Mouse (Mus musculus): ENCODE measurements around the gene Zfp629. TPM values are rescaled to one million over a fixed set of nuclear protein-coding genes. Genes with fewer than 3 reads are reported as not detected.
A peak's percentile ranks its signal among the peaks of the same experiment; 100 is the strongest.

Zfp629 gene
- polyA plus RNA-seq, 1 experiment from 2014 or later: 12.5 TPM

DNA sequence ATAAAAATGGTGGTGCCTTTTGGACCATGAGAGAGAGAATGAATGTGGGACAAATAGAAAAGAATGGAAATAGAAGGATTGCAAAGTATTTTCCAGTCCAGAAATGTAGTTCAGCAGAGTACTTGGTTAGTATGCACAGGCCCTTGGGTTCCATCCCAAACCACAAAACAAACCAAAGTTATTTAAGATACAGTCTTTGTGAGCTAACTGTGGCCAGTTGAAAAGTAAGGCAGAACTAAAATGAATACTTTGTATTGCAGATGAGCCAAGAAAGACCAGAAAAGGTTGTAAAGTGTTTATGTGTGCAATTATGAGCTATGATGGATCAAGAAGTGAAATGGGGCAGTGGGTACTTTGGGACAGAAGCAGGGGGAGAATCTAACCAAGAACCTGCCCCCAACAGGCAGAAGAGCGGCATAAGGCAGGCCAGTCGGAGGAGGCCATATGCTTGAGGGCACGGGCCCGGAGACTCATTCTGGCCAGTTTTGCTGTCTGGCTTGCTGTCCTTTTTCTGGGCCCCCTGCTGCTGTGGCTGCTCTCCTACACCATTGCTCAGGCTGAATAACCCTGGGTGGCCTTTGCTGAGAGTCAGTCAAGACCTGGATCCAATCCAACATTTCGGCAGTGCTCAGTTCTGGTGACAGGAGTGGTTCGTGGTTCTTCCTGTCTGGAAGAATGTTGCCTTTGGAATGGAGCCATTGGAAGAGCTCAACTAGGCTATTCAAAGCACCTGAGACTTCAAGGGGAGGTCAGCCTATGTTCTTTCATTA is 51.0 kb downstream of the Zfp629 start:
- 54% methylated on average over 6 of the region's 6 CpGs for WGBS
- H3K4me2 ChIP-seq (ENCODE audit: low read depth, low read length): no peak overlapping the region
- H3K9ac ChIP-seq (ENCODE audit: low read length): no peak overlapping the region
- no peaks in the 10 kb centered on the region for H3K27me3 ChIP-seq (ENCODE audit: control insufficient read depth, insufficient read depth, low read depth, low read length)
- H3K36me3 ChIP-seq (ENCODE audit: control insufficient read depth, insufficient read depth, low read length): peaks cover 27% of the 10 kb centered on the region
- H3K4me1 ChIP-seq (replicated peaks; ENCODE audit: control insufficient read depth, insufficient read depth, low read length): peaks cover 4% of the 10 kb centered on the region; the same call in 1 of the 2 replicates
- ATAC-seq (ENCODE audit: low read depth): peak; percentile 62
- no peaks in the 10 kb centered on the region for H3K9me3 ChIP-seq (ENCODE audit: control insufficient read depth, low read length)
- no peak overlapping the region for H3K4me3 ChIP-seq (ENCODE audit: low read length)
- H3K27ac ChIP-seq (ENCODE audit: low read length): peak overlapping the region; percentile 22; the same call in 1 of the 2 replicates

DNA sequence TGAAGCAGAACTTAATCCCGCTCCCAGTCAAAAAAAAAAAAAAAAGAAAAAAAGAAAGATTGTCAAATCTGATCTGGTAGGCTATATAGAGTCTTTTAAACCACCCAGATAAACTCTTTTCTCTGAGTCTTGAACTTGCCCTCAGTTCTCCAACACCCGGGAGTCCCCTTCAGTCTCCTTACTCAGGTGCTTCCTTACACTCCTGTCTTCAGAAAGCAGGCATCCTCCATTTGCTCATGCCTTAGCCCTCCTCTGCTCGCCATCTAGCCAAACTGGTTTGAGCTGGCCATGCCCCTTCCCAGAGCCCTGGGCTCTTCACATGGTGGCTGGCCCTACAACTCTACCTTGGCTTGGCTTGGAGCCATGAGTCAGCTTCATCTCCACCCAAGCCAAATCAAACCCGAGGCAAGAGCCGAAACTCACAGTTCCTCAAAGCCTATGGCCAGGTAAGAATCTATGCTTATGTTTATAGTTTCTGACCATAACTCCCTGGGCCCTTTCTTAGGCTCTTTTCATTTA is 54.2 kb downstream of the Zfp629 start, which contains the start of gene Tmem265:
Tmem265 (plus strand) TSS at position 51 of the 519 bp plus-strand sequence.
- Histone ChIP-seq H3K4me3 (ENCODE audit: low read length) (no peak within 1 kb of the TSS), H3K27ac (ENCODE audit: low read length) (no peak within 1 kb of the TSS), H3K27me3 (ENCODE audit: control insufficient read depth, insufficient read depth, low read depth, low read length) (no peaks in the 10 kb centered on the region), H3K4me2 (ENCODE audit: low read depth, low read length) (no peak within 1 kb of the TSS), H3K9ac (ENCODE audit: low read length) (no peak within 1 kb of the TSS), H3K9me3 (ENCODE audit: control insufficient read depth, low read length) (no peaks in the 10 kb centered on the region), H3K36me3 (ENCODE audit: control insufficient read depth, insufficient read depth, low read length) (peaks cover 38% of the 10 kb centered on the region), H3K4me1 (replicated peaks; ENCODE audit: control insufficient read depth, insufficient read depth, low read length) (peaks cover 4% of the 10 kb centered on the region; the same call in 1 of the 2 replicates)
- ATAC-seq (ENCODE audit: low read depth): peak; percentile 53; the same call in 1 of the 2 replicates
- 74% methylated on average over 5 of the region's 5 CpGs for WGBS

DNA sequence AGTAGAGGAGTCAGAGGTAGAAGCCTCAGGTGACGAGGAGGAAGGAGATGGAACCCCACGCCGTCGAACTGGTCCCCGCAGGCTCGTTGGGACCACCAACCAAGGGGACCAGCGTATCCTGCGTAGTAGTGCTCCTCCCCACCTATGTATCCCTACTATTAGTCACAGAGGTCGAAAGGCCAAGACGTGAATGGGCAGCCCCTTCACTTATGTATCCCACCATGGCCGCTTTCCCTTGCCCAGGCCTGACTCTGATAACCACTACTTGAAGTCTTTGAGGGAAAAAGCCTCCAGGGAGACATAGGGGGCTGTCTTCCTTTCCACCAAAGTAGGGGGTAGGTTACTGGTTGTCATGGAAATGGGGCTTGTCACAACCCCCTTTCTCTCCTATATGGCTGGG is 55.0 kb downstream of the Zfp629 start:
- Histone ChIP-seq H3K36me3 (ENCODE audit: control insufficient read depth, insufficient read depth, low read length) (peaks cover 44% of the 10 kb centered on the region), H3K9ac (ENCODE audit: low read length) (no peak overlapping the region), H3K27me3 (ENCODE audit: control insufficient read depth, insufficient read depth, low read depth, low read length) (no peaks in the 10 kb centered on the region), H3K4me3 (ENCODE audit: low read length) (no peak overlapping the region), H3K4me1 (replicated peaks; ENCODE audit: control insufficient read depth, insufficient read depth, low read length) (peaks cover 4% of the 10 kb centered on the region; the same call in 1 of the 2 replicates), H3K4me2 (ENCODE audit: low read depth, low read length) (no peak overlapping the region), H3K9me3 (ENCODE audit: control insufficient read depth, low read length) (no peaks in the 10 kb centered on the region), H3K27ac (ENCODE audit: low read length) (no peak overlapping the region)
- WGBS: 93% methylated on average over 11 of the region's 11 CpGs
- 0 out of 2 replicates have a peak, but pooled peaks have one; percentile 11 for ATAC-seq (ENCODE audit: low read depth)

Other genes starting within 250 kb of the Zfp629 start
- 8.4 and 9.9 TPM in 2 replicates for gene Zfp747, start 239.7 kb downstream of the Zfp629 start, polyA plus RNA-seq (2015; fragmentation: Nextera tagmentation; extraction: Ambion mirVana)
- 7.3 and 8.0 TPM in 2 replicates for gene 9130019O22Rik, start 228.6 kb downstream of the Zfp629 start, polyA plus RNA-seq (2015; fragmentation: Nextera tagmentation; extraction: Ambion mirVana)
- gene E430018J23Rik, start 222.2 kb downstream of the Zfp629 start, polyA plus RNA-seq (2015; fragmentation: Nextera tagmentation; extraction: Ambion mirVana): 5.7 and 6.6 TPM in 2 replicates
- gene Zfp764, start 209.0 kb downstream of the Zfp629 start, polyA plus RNA-seq (2015; fragmentation: Nextera tagmentation; extraction: Ambion mirVana): 9.1 and 9.3 TPM in 2 replicates
- gene Zfp688, start 193.7 kb downstream of the Zfp629 start, polyA plus RNA-seq (2015; fragmentation: Nextera tagmentation; extraction: Ambion mirVana): 24.9 and 25.3 TPM in 2 replicates
- gene Zfp689, start 166.6 kb downstream of the Zfp629 start, polyA plus RNA-seq (2015; fragmentation: Nextera tagmentation; extraction: Ambion mirVana): 6.4 and 6.7 TPM in 2 replicates
- gene Prr14, start 156.2 kb downstream of the Zfp629 start, polyA plus RNA-seq (2015; fragmentation: Nextera tagmentation; extraction: Ambion mirVana): 38.6 and 43.3 TPM in 2 replicates
- 9.9 and 11.1 TPM in 2 replicates for gene Fbrs, start 136.6 kb downstream of the Zfp629 start, polyA plus RNA-seq (2015; fragmentation: Nextera tagmentation; extraction: Ambion mirVana)
- gene Srcap, start 103.8 kb downstream of the Zfp629 start, polyA plus RNA-seq (2015; fragmentation: Nextera tagmentation; extraction: Ambion mirVana): 33.7 and 37.9 TPM in 2 replicates
- gene Gm42715, start 96.2 kb downstream of the Zfp629 start, polyA plus RNA-seq (2015; fragmentation: Nextera tagmentation; extraction: Ambion mirVana): 14.6 and 15.2 TPM in 2 replicates
- 8.4 and 8.7 TPM in 2 replicates for gene Tmem265, start 54.4 kb downstream of the Zfp629 start, polyA plus RNA-seq (2015; fragmentation: Nextera tagmentation; extraction: Ambion mirVana)
- 36.9 and 40.0 TPM in 2 replicates for gene Phkg2, start 42.5 kb downstream of the Zfp629 start, polyA plus RNA-seq (2015; fragmentation: Nextera tagmentation; extraction: Ambion mirVana)
- 23.6 and 23.7 TPM in 2 replicates for gene Ccdc189, start 27.2 kb downstream of the Zfp629 start, polyA plus RNA-seq (2015; fragmentation: Nextera tagmentation; extraction: Ambion mirVana)
- 47.6 and 51.1 TPM in 2 replicates for gene Rnf40, start 27.0 kb downstream of the Zfp629 start, polyA plus RNA-seq (2015; fragmentation: Nextera tagmentation; extraction: Ambion mirVana)
- gene Bcl7c, start 93.1 kb upstream of the Zfp629 start, polyA plus RNA-seq (2015; fragmentation: Nextera tagmentation; extraction: Ambion mirVana): 40.5 and 46.1 TPM in 2 replicates
- 11.4 and 11.8 TPM in 2 replicates for gene Ctf1, start 96.9 kb upstream of the Zfp629 start, polyA plus RNA-seq (2015; fragmentation: Nextera tagmentation; extraction: Ambion mirVana)
- 0.23 and 0.24 TPM in 2 replicates for gene Ctf2, start 116.4 kb upstream of the Zfp629 start, polyA plus RNA-seq (2015; fragmentation: Nextera tagmentation; extraction: Ambion mirVana)
- 3.1 and 3.8 TPM in 2 replicates for gene Fbxl19, start 128.7 kb upstream of the Zfp629 start, polyA plus RNA-seq (2015; fragmentation: Nextera tagmentation; extraction: Ambion mirVana)
- 29.1 and 32.7 TPM in 2 replicates for gene Orai3, start 154.0 kb upstream of the Zfp629 start, polyA plus RNA-seq (2015; fragmentation: Nextera tagmentation; extraction: Ambion mirVana)
- gene Setd1a, start 160.9 kb upstream of the Zfp629 start, polyA plus RNA-seq (2015; fragmentation: Nextera tagmentation; extraction: Ambion mirVana): 13.8 and 18.1 TPM in 2 replicates
- not detected in 2 replicates for gene Gm49388, start 169.8 kb upstream of the Zfp629 start, polyA plus RNA-seq (2015; fragmentation: Nextera tagmentation; extraction: Ambion mirVana)
- gene Hsd3b7, start 184.8 kb upstream of the Zfp629 start, polyA plus RNA-seq (2015; fragmentation: Nextera tagmentation; extraction: Ambion mirVana): 27.5 and 32.1 TPM in 2 replicates
- 44.5 and 45.1 TPM in 2 replicates for gene Stx4a, start 208.5 kb upstream of the Zfp629 start, polyA plus RNA-seq (2015; fragmentation: Nextera tagmentation; extraction: Ambion mirVana)
- 1.1 and 1.3 TPM in 2 replicates for gene Stx1b, start 208.8 kb upstream of the Zfp629 start, polyA plus RNA-seq (2015; fragmentation: Nextera tagmentation; extraction: Ambion mirVana)

Data from lung, embryonic 16.5 days (tissue).